Mouse (Mus musculus) layer of hippocampus, adult 9-11 months (tissue): ENCODE measurements around the gene Gm11733.
A peak's percentile ranks its signal among the peaks of the same experiment; 100 is the strongest.

Experiments
- DNase-seq: peaks from one replicate; pipeline ENCODE4 v3.0.0; 2022

Gene Gm11733

GRCm38 (mm10) chr11:117479007-117479719, 5.0 kb upstream of the Gm11733 start:
- DNase-seq = peak; percentile 58

- no peak for DNase-seq
These were observed 4.4 kb upstream of the Gm11733 start for GRCm38 (mm10) chr11:117479746-117480145.

DNA sequence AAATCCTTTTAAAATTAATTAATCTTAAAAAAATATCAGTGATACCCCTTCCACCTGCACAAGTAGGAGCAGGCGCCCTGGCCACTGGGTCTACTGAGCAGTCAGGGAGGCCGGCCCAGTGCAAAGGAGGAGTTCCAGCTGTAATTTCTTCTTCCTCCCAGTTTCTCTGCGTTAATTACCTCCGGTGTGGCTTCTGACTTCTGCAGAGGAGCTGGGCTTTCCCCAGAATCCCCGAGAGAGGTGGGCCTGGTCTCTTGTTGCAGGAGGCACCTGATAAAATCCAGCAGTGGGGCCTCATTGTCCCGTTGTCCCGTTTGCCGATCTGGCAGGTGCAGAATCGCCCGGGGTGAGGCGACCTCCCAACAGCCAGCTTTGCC, 1.9 kb upstream of the Gm11733 start:
- no peak for DNase-seq

DNA sequence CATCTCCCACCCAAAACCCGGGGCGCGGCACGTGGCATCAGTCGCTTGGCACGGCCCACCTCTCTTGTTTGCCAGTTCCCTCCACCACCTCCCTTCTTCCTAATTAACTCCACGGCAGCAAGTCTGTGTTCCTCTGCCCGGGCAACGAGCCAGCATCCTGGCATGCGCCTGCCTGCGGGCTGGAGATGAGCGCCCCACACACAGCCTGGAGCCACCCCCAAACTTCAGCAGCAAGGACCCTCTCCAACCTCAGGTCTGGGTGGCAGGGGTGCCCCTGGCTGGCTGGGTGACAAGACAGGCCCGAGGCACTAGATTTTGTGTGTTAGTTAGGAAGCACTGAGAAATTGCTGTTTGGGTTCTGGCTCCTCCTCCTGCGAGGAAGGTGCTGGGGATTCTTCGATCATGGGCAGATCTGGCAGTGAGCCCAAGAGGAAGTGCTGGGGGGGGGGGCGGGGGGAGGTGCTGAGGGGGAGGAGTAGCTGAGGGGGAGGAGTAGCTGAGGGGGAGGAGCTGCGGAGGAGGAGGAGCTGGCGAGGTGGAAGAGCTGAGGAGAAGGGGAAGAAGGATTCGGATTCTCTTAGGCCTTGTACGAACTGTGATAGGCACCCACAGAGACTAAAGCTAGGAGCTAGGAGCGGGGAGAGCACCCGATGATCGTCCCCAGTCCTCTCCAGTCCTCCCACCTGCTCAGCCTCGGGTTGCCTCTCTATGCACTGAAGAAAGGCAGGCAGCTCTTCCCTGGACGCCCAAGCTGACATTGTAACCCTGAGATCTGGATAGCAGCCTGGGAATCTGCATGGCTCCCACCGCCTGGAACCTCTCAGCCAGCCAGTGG, 1.3 kb upstream of the Gm11733 start:
- DNase-seq = peak; percentile 94

GRCm38 (mm10) chr11:117491408-117492208, 7.4 kb downstream of the Gm11733 start:
- DNase-seq = no peak

DNA sequence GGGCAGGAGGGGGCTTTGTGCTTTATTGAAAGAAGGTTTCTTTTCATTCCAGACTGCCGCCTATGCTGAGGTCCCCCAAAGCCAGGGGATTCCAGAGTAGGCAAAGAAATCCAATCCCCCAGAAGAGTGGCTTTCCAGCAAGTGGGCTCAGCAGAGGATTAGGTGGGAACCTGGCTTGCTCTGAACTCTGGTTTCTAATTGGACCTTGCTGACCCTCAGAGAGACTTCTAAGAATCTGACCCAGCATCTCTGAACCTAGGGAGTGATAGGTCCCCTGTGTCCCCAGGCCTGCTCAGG, 8.0 kb downstream of the Gm11733 start:
- DNase-seq = no peak

- DNase-seq = no peak
These were observed 12.6 kb downstream of the Gm11733 start for GRCm38 (mm10) chr11:117496812-117497211.

- DNase-seq = peak; percentile 67
These were observed 13.3 kb downstream of the Gm11733 start for GRCm38 (mm10) chr11:117497256-117498136.

DNA sequence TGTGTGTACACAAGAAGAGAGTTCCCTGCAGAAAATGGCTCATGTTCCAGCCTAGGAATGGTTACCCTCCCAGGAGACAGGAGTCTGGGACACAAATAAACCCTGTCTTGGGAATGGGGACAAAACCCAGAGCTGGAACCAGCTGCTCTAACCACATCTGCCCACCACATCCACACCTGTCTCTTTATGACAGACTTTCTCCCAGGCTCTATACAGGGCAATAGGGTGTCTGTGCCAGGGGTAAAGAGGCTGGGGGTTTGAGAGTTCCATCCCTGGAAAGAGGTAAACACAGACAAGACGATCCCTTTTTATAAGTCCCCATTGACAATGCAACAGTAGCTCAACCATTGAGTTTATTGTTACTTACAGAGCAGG, 14.0 kb downstream of the Gm11733 start:
- no peak for DNase-seq

- DNase-seq = peak; percentile 68
These were observed 24.8 kb downstream of the Gm11733 start for GRCm38 (mm10) chr11:117508972-117509371.

GRCm38 (mm10) chr11:117515718-117516421, 31.7 kb downstream of the Gm11733 start:
- no peak for DNase-seq

DNA sequence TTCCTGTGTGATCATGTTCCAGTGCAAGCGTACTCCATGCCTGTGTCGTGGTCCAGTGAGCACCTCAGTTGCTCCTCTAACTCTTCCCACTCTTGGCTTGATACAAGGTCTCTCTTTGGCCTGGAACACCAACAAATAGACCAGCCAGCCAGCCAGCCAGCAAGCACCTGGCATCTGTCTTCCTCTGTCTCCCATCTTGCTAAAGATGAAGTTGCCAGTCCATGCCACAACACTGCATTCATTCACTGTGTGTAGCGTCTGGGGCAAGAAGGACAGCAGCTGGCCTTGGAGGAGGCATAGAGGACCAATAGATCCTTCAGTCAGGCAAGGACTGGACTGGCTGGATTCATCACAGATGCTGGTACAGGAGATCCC, 32.2 kb downstream of the Gm11733 start:
- no peak for DNase-seq

GRCm38 (mm10) chr11:117521906-117522780, 38.0 kb downstream of the Gm11733 start:
- DNase-seq = no peak

DNA sequence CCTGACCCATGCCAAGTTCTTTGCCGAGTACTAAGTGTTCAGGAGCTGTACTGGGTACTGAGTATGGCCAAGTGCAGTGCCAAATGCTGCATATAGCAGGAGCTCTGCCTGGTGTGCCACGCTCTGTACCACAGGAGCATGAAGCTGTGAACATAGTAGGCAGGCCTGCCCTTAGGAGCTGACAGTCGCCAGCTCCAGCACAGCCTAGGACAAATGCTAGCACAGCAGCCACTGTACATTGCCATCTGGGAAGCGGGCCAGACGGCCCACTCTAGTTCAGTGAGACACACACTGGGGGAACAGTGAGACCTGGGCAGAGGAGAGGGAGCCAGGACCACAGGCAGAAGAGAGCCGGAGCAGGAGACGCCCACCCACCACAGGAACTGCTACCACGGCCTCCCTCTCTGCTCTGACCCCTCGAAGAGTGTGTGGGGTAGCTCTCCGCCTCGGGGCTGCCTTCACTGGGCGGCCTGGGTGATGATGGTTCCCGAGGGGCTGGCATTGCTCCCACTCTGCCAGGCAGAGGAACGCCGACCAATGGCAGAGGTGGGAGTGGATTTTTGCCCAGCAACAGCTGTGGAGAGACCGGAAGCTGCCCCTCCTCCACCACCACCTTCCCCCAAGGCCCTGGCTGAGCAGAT, 38.8 kb downstream of the Gm11733 start:
- peak; percentile 82 for DNase-seq

- DNase-seq = no peak
These were observed 41.6 kb downstream of the Gm11733 start for GRCm38 (mm10) chr11:117525606-117526349.

GRCm38 (mm10) chr11:117532374-117532773, 48.2 kb downstream of the Gm11733 start:
- DNase-seq = no peak

GRCm38 (mm10) chr11:117534912-117535311, 50.7 kb downstream of the Gm11733 start:
- DNase-seq = peak; percentile 69

- no peak for DNase-seq
These were observed 51.5 kb downstream of the Gm11733 start for GRCm38 (mm10) chr11:117535491-117536304.

- no peak for DNase-seq
These were observed 52.4 kb downstream of the Gm11733 start for GRCm38 (mm10) chr11:117536586-117536985.
